Mouse (Mus musculus) embryonic facial prominence, embryonic 15.5 days (tissue): Measurements from ENCODE around the gene R3hdm2. TPM values are rescaled to one million over a fixed set of nuclear protein-coding genes. Genes with fewer than 3 reads are reported as not detected.
A peak's percentile ranks its signal among the peaks of the same experiment; 100 is the strongest.

ENCODE experiments used
- ATAC-seq: fragments of 200-750 bp; cut with Nextera tagmentation; 2 replicates; pipeline ENCODE4 v1.8.0; 2017; ENCODE audit warnings: low read depth, moderate TSS enrichment; ENCODE audit not compliant: insufficient number of reproducible peaks, low FRiP score, low TSS enrichment
- H3K27ac ChIP-seq: fragments of 300-500 bp; sonication (generic); replicated peaks from 2 replicates; pipeline ENCODE4 v1.5.1; 2015; ENCODE audit warnings: mild to moderate bottlenecking, inconsistent platforms
- H3K27me3 ChIP-seq: fragments of 300-500 bp; sonication (generic); 2 replicates; pipeline ENCODE4 v1.6.1; 2015; ENCODE audit warnings: inconsistent platforms
- H3K36me3 ChIP-seq: fragments of 300-500 bp; sonication (generic); 2 replicates; pipeline ENCODE4 v1.6.1; 2015; ENCODE audit warnings: mild to moderate bottlenecking, inconsistent platforms
- H3K4me1 ChIP-seq: fragments of 300-500 bp; sonication (generic); 2 replicates; pipeline ENCODE4 v1.6.1; 2015; ENCODE audit warnings: inconsistent platforms
- H3K4me2 ChIP-seq: fragments of 300-500 bp; sonication (generic); replicated peaks from 2 replicates; pipeline ENCODE4 v1.6.1; 2015; ENCODE audit warnings: mild to moderate bottlenecking, inconsistent platforms
- H3K4me3 ChIP-seq: fragments of 300-500 bp; sonication (generic); replicated peaks from 2 replicates; pipeline ENCODE4 v1.5.1; 2015; ENCODE audit warnings: mild to moderate bottlenecking, inconsistent platforms
- H3K9ac ChIP-seq: fragments of 300-500 bp; sonication (generic); 2 replicates; pipeline ENCODE4 v1.6.1; 2015; ENCODE audit warnings: inconsistent platforms
- H3K9me3 ChIP-seq: fragments of 300-500 bp; sonication (generic); replicated peaks from 2 replicates; pipeline ENCODE4 v1.6.1; 2016; ENCODE audit warnings: inconsistent platforms
- WGBS: fragments of 180-500 bp; shearing (Covaris S2); methylation state at CpG from one replicate; pipeline ENCODE4 v1.1.7; 2015; 5-methylcytosine and 5-hydroxymethylcytosine counted together
- polyA plus RNA-seq: library from polyadenylated mRNA; unstranded; fragments of >200 nt; fragmentation: Nextera tagmentation; extraction: Ambion mirVana; gene quantifications from 2 replicates; pipeline ENCODE4 v1.2.1, GENCODE M21; 2015

R3hdm2 gene
- polyA plus RNA-seq, 1 experiment from 2014 or later = 40.1 TPM

DNA sequence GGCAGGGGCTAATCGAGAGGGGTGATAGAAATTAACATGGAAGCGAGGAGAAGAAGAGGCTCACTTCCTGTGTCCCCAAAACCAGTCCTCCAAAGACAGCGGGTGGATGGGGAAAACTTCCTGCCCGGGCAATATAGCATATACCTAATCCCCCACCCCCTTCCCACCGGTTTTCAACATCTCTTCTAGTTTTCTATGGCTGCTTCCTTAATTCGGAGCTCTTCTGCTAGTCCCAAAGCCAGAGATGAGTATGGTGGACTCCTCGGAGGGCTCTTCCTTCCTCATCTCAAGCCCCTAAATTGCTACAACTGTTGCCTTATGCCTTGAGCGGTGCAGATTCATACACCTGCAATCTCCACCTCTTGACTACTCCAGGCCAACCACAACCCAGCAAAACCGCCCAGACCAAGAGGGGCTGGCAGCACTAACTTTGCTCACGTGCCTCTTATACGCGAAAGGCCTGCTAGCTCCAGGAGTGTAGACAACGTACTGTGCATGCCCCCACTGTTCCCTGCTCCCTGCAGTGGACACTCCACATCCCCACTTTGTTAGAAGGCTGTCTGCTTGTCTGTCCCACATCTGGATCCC is 134.1 kb downstream of the R3hdm2 start:
- H3K9ac ChIP-seq = no peak overlapping the region
- peak overlapping the region; percentile 30 for H3K4me3 ChIP-seq
- WGBS = 18% methylated on average over 13 of the region's 13 CpGs
- peak overlapping the region; percentile 96 for H3K4me2 ChIP-seq
- peak overlapping the region; percentile 58 for H3K27ac ChIP-seq
- peaks cover 89% of the 10 kb centered on the region for H3K4me1 ChIP-seq
- H3K36me3 ChIP-seq = peaks cover 14% of the 10 kb centered on the region
- H3K9me3 ChIP-seq = no peaks in the 10 kb centered on the region
- H3K27me3 ChIP-seq = peaks cover 66% of the 10 kb centered on the region
- no peak for ATAC-seq

- Histone ChIP-seq H3K27ac (peak within 1 kb of the TSS; percentile 82), H3K9me3 (no peaks in the 10 kb centered on the region), H3K4me3 (peak within 1 kb of the TSS; percentile 51), H3K4me2 (peak within 1 kb of the TSS; percentile 96), H3K36me3 (peaks cover 20% of the 10 kb centered on the region), H3K27me3 (peaks cover 60% of the 10 kb centered on the region), H3K9ac (no peak within 1 kb of the TSS), H3K4me1 (peaks cover 84% of the 10 kb centered on the region)
- no peak for ATAC-seq
- 9% methylated on average over 6 of the region's 6 CpGs for WGBS
These were observed 134.6 kb downstream of the R3hdm2 start, which contains the start of gene Ndufa4l2 for GRCm38 (mm10) chr10:127514764-127515163. Gene Ndufa4l2, plus strand, starts transcription at chr10:127514967.

GRCm38 (mm10) chr10:127515271-127515982 is 135.3 kb downstream of the R3hdm2 start:
- peak overlapping the region; percentile 30 for H3K4me3 ChIP-seq
- H3K36me3 ChIP-seq = peaks cover 26% of the 10 kb centered on the region
- H3K9ac ChIP-seq = no peak overlapping the region
- peaks cover 77% of the 10 kb centered on the region for H3K4me1 ChIP-seq
- WGBS = 29% methylated on average over 9 of the region's 9 CpGs
- peak overlapping the region; percentile 96 for H3K4me2 ChIP-seq
- ATAC-seq = no peak
- peaks cover 54% of the 10 kb centered on the region for H3K27me3 ChIP-seq
- H3K9me3 ChIP-seq = no peaks in the 10 kb centered on the region
- H3K27ac ChIP-seq = peak overlapping the region; percentile 82

- H3K27me3 ChIP-seq = peaks cover 48% of the 10 kb centered on the region
- no peak overlapping the region for H3K9ac ChIP-seq
These were observed 135.9 kb downstream of the R3hdm2 start for GRCm38 (mm10) chr10:127515983-127516459.

DNA sequence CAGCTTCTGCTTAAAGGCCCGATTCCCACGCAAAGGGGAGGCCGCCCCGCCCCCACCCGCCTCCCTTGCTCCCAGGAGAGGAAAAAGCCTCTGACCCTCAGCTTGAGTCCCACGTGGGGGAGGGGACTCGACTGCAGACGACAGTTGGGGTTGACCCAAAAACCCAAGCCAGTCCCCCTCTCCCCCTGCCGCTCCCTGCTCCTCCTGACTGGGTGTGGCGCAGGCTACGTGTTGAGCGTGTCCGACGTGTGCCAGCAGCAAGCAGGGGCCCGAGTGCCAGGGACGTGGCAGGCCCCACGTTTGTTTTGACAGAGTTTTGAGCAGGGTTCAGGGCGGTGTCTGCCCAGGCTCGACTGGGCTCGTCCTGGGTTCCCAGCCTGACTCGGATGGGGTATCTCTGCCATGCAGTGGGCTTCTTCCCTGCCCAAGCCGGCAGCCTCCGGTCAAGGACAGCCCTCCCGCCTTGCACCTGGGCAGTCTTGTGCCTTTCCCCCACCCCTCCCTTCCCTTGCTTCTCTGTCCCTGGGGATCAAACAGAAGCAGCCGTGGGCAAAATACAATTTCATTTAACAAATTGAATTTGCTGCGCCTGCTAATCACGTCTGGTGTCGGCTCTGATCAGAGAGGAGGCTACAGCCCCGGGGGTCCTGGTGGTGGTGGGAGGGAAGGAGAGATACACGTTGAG is 136.6 kb downstream of the R3hdm2 start:
- Histone ChIP-seq H3K4me2 (peak overlapping the region; percentile 96), H3K36me3 (peaks cover 26% of the 10 kb centered on the region), H3K9me3 (no peaks in the 10 kb centered on the region), H3K27me3 (peaks cover 43% of the 10 kb centered on the region), H3K4me3 (peak overlapping the region; percentile 30), H3K4me1 (peaks cover 76% of the 10 kb centered on the region), H3K9ac (no peak overlapping the region), H3K27ac (peak overlapping the region; percentile 82)
- ATAC-seq = peak; percentile 49
- WGBS = 8% methylated on average over 30 of the region's 30 CpGs

More at GRCm38 (mm10) chr10:127515983-127516459, 135.9 kb downstream of the R3hdm2 start:
- ATAC-seq = no peak
- Histone ChIP-seq H3K4me1 (peaks cover 76% of the 10 kb centered on the region), H3K27ac (peak overlapping the region; percentile 82), H3K4me3 (peak overlapping the region; percentile 30), H3K36me3 (peaks cover 26% of the 10 kb centered on the region), H3K4me2 (peak overlapping the region; percentile 96), H3K9me3 (no peaks in the 10 kb centered on the region)
- 28% methylated on average over 8 of the region's 8 CpGs for WGBS

DNA sequence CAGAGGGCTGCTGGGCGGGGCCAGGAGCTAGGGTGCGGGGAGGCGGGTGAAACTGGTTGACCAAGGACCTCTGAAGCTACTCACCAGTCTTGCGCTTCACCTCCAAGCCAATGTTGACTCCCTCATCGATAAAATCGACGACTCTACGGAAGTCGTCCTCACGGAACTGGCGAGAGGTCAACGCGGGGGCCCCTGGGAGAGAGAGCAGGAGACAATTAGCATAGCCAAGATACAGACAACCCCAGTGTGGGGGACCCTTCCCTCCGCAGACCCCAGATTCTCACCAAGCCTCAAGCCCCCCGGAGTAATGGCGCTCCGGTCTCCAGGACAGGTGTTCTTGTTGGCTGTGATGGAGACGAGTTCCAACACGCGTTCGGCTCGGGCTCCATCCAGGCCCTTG is 137.8 kb downstream of the R3hdm2 start:
- 93% methylated on average over 22 of the region's 22 CpGs for WGBS
- no peak overlapping the region for H3K4me2 ChIP-seq
- H3K36me3 ChIP-seq = peaks cover 26% of the 10 kb centered on the region
- no peaks in the 10 kb centered on the region for H3K9me3 ChIP-seq
- ATAC-seq = no peak
- peaks cover 70% of the 10 kb centered on the region for H3K4me1 ChIP-seq
- no peak overlapping the region for H3K4me3 ChIP-seq
- H3K9ac ChIP-seq = no peak overlapping the region
- H3K27ac ChIP-seq = no peak overlapping the region
- H3K27me3 ChIP-seq = peaks cover 33% of the 10 kb centered on the region

- Histone ChIP-seq H3K4me2 (no peak overlapping the region), H3K4me1 (peaks cover 58% of the 10 kb centered on the region), H3K9ac (no peak overlapping the region), H3K27ac (no peak overlapping the region), H3K9me3 (no peaks in the 10 kb centered on the region), H3K36me3 (peaks cover 26% of the 10 kb centered on the region), H3K27me3 (peaks cover 29% of the 10 kb centered on the region), H3K4me3 (no peak overlapping the region)
- WGBS = 93% methylated on average over 26 of the region's 26 CpGs
- ATAC-seq = no peak
These were observed 139.0 kb downstream of the R3hdm2 start for GRCm38 (mm10) chr10:127519041-127519701.

GRCm38 (mm10) chr10:127519903-127520713 is 140.0 kb downstream of the R3hdm2 start:
- Histone ChIP-seq H3K27ac (no peak overlapping the region), H3K36me3 (peaks cover 26% of the 10 kb centered on the region), H3K4me1 (peaks cover 58% of the 10 kb centered on the region), H3K4me3 (no peak overlapping the region), H3K9me3 (no peaks in the 10 kb centered on the region), H3K9ac (no peak overlapping the region), H3K4me2 (no peak overlapping the region), H3K27me3 (peaks cover 29% of the 10 kb centered on the region)
- no peak for ATAC-seq
- 92% methylated on average over 37 of the region's 37 CpGs for WGBS

DNA sequence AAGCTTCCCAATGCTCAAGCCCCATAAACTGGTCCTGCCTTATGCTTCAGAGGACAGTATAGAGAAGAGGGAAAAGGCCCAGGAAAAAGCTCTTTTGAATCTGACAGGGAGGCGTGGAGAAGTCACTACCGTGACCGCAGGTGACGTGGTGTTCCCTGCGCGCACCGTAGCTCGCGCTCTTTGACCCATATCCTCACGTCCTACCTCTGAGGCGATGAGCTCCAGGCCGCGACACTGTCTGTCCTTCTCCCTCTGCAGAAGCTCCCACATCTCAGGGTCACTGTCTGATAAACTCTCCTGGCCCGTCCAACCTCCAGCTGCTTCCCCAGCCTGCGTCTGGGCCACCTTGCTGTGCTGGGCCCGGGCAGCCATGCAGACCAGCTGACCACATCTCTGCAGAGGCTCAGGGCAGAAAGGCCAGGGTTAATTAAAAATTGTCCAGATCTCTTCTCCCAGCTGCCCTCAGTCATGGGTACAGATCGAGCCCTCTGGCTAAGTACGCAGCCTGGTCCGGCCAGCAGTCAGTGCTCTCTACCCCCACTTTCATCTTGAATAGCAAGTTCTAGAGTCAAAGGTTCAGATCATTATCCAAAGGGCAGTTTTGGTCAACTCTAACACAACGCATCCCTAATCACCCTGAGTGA is 140.7 kb downstream of the R3hdm2 start:
- H3K4me3 ChIP-seq = peak overlapping the region; percentile 66
- peaks cover 26% of the 10 kb centered on the region for H3K36me3 ChIP-seq
- no peak for ATAC-seq
- H3K27ac ChIP-seq = no peak overlapping the region
- WGBS = 85% methylated on average over 20 of the region's 20 CpGs
- H3K9ac ChIP-seq = peak overlapping the region; percentile 4; the same call in 1 of the 2 replicates
- peak overlapping the region; percentile 87 for H3K4me2 ChIP-seq
- peaks cover 29% of the 10 kb centered on the region for H3K27me3 ChIP-seq
- no peaks in the 10 kb centered on the region for H3K9me3 ChIP-seq
- H3K4me1 ChIP-seq = peaks cover 58% of the 10 kb centered on the region

GRCm38 (mm10) chr10:127521611-127522080 is 141.5 kb downstream of the R3hdm2 start:
- Histone ChIP-seq H3K4me1 (peaks cover 58% of the 10 kb centered on the region), H3K36me3 (peaks cover 26% of the 10 kb centered on the region), H3K27ac (no peak overlapping the region; the same call in 1 of the 2 replicates), H3K9ac (peak overlapping the region; percentile 50), H3K4me3 (peak overlapping the region; percentile 66), H3K9me3 (no peaks in the 10 kb centered on the region), H3K4me2 (peak overlapping the region; percentile 87), H3K27me3 (peaks cover 33% of the 10 kb centered on the region)
- WGBS = 7% methylated on average over 12 of the region's 12 CpGs
- no peak for ATAC-seq
